Mouse (Mus musculus): ENCODE measurements around the gene Cd81.
A peak's percentile ranks its signal among the peaks of the same experiment; 100 is the strongest.

Cd81 gene

DNA sequence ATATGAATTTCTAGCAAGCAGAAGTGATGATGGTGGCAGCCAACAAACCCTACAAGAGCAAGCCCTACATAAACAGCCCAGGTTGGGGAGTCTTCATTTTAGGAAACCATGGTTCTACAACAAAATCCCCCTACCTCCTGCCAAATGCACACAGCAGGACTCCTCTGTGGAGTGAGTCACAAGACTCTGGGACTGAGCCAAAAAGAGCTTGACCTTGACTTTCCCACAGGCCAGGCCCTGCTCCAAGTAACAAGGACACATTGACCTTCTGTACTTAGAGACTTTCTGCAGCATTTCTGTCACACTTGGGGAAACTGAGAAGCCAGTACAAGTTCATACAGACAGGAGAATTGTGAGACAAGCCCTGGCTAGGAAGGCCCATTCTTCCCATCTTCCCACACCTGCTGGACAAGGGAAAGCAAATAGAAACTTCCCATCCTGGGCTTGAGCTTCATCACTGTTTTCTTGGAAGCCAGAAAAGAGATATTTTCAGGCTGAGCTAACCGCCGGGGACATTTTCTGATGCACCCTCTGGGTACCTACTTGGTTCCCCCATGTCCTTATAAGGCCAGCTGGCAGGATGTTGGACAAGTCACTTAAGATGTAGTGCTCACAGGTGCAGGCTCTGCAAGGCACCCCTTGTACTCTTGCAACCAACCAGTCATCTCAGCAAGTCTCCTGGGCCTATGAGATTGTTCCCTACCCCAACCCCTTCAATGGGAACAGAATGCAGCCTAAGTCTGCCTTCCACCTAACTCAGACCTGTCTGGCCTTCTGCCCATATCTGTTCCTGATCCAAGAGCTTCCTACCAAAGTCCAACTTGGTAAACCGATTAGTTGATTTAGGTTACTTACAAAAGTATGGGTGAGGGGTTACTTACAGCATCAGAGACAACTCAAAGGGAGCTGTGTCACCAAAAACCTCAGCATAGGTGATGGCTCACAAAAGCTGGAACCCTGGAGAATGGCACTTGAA, 2.4 kb upstream of the Cd81 start:
- DNase-seq (ENCODE audit: low spot score), result no peak

DNA sequence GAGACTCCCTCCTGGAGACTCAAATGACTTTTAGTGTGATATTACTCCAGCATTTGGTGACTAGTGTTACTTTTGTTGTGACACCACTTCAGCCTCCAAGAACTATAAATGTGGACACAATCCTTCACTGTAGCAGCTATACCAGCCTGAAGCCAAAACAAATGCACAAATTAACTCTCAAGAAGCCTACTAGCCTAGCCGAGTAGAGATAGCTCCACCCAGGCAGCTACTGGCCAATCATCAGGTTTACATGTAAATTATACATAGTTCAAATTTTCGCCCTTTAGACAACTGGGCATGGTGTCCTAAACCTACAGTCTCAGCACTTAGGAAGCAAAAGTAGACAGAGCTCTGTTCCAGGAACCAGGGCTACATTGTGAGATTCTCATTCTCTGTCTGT, 1.2 kb upstream of the Cd81 start:
- DNase-seq (ENCODE audit: low spot score), result no peak

DNA sequence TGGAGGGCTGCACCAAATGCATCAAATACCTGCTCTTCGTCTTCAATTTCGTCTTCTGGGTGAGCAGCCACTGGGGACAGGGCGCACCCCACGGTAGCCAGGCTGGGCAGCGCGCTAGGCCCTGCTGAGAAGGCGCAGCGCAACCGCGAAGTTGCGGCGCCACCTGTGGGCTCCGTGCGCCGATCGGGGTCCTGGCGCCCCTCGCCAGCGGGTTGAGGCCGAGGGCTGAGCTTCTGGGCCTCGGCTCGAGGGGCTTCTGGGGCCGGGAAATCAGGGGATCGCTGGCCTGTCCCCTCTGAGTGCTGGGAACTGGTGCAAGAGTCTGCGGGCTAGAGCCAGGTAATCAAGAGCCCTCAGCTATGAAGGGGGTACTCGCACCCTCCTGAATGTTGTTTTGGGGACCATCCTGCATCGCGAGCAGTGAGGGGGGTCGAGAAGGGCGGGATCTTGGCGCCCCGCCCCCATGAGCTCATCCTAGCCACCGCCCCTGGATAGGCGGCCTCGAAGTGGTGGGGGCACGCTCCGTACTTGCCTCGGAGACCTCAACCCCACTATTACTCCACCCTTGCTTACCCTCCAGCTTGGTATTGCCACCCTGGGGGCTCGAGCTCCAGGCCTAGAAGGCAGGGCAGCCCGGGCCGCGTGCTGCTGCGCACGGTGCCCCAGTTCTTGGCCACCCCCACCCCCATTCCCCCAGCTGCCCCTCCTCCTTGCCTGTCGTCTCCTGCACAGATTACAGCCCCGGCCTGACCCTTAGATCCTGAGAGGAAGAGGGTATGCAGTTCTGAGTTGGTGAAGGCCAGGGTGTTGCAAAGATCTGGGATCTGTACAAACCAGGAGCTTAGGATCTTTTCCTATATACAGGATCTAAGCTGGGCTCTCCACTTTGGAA, 715 bp downstream of the Cd81 start:
- DNase-seq (ENCODE audit: low spot score), result peak; percentile 57

DNA sequence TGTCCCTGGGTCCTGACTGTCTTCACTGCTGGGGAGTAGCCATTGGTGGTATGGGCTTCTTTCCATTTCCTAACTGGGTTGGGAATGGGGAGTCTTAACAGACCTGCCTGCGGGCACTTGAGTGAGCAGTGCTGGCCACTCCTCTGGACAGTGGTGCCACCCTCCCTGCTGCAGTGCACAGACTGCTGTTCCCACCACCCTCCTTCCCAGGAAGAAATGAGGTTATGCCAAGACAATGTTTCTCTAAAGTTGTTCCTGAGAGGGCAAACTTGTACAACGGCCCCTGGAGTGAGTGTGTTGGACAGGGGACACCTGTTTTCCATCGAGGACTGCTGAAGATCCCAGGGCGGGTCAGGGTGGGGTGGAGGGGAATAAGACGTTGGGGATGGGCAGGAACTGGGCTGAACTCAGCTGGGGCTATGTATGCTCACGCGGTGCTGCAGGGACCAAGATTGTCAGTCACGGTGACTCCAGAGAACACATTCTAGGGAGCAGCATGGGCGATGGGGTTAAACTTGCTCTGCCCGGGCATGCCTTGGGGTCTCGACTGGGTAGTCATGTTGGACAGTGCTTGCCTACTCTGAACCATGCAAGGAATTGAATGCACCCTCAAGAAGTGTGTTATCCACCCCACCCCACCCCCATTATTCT, 1.5 kb downstream of the Cd81 start:
- no peak for DNase-seq (ENCODE audit: low spot score)

DNA sequence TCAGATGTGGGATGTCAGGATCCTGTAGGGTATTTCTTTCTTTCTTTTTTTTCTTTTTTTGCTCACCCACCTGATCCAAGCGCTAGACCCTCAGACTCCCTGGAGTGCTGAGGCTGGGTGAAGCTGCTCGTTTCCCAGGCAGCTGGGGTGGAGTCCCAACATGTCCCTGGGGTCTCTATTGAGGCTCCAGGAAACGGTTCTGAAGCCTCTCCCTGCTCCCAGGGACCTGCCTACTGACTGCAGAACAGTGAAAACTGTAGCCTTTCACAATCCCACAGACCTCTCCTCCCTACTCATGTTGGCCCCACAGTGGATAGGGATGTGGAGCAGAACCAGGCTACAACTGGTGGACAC, 2.0 kb downstream of the Cd81 start:
- no peak for DNase-seq (ENCODE audit: low spot score)

DNA sequence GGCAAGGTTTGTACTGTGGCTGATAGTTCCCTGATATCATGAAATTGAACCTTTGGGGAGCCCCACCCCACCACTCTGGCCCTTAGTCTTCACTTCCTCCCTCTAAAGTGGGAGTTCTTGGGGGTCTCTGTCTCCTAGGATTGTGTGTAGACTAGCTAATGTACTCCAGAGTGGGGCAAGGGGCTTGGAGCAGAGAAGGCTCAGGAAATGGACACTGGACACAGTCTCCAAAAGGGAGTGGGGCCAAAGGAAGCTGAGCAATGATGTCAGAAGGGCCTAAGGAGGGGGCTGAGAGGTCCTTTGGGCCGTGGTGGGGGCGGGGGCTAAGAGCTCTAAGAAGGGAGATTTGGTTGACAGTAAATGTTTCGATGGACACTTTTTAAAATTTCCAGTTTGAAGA, 2.5 kb downstream of the Cd81 start:
- DNase-seq (ENCODE audit: low spot score), result no peak

DNA sequence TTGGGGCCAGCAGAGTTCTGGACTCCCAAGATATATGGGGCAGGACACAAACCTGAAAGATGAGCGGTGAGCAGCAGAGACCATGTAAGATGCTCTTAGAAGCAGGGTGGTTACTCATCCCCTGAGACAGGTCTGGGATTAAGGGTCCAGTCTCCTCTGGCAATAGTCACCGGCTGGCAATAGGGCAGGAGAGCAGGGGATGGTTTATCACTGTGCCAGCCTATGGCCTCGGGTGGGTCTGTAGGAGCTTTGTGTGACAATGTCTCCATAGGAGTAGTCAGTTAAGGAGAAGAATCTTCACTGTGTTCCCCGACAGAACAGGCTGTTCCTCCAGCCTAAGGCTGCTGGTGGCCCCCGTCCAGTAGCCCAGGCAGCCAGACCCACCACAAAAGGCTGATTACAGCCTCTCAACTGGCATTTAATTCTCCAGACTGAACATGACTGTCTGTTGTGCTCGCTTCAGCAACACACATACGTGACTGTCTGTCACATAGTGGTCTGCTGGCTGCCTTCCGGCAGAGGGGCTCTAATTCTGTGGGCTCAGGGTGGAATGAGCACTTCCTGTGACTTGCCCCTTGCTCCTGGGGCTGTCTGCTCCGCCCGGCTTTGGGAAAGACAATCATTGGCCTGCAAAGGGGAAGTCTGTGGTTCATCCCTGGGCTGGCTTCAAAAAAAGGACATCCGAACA, 3.1 kb downstream of the Cd81 start:
- no peak for DNase-seq (ENCODE audit: low spot score)

DNA sequence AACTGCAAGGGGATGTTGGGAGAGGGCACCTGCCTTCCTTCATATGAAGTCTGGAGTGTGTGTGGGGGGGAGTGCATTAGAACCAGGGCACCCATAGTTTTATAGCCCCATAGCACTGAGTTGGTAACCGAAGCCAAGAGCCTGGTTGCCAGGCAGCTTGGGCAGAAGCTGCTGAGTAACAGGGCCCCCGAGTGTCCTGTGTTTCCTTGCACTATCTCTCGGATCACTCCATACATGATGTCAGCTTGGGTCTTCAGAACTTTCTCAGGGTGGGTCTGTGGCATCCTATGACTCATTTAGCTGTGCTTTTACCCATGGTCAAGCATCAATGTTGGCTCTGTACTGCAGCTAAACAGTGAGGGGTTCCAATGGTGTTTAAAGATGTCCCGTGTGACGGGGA, 4.5 kb downstream of the Cd81 start:
- DNase-seq (ENCODE audit: low spot score), result no peak

DNA sequence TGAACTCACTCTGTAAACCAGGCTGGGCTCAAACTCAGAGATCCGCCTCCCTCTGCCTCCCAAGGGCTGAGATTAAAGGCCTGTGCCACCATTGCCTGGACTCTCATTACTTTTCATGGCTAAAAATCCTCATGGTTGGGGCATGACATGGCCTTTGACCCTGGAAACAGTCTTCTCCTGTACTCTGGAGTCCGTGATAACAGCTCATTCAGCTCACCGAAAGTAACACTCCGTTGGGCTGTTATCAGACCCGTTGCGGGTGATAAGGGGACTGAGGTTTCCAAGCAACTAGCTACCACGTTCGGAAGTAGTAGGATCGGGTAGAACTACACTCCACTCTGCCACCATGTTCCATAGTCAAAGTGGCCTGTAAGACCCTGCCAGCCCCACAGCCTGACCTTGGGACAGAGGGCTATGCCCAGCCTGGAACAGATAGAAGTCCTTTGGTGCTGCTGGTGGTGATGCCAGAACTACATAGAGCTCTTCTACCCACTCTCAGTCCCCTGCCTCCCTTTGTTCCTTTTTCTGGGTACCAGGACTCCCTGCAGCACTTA, 5.2 kb downstream of the Cd81 start:
- no peak for DNase-seq (ENCODE audit: low spot score)

DNA sequence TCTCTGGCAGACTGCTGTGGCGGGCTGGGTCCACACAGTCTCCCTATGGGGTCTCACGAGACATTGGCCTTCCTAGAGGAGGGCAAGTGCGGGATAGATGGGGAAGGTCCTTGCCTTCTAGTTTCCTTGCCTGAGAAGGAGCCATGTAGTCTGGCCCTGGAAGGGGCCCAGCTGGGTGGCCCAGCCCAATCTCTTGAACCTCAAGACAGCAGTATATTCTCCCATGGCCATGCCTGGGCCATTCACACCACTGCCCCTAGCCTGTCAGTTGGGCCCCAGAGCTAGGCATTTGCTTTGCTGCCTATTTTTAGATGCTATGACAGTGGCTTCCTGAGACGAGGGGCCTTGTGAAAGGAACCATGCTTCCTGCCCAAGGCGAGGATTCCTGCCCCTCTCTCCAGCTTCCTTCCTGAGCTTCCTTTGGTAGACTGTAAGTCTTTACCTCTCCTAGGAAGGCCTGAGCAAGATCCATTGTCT, 5.7 kb downstream of the Cd81 start:
- DNase-seq (ENCODE audit: low spot score), result no peak

DNA sequence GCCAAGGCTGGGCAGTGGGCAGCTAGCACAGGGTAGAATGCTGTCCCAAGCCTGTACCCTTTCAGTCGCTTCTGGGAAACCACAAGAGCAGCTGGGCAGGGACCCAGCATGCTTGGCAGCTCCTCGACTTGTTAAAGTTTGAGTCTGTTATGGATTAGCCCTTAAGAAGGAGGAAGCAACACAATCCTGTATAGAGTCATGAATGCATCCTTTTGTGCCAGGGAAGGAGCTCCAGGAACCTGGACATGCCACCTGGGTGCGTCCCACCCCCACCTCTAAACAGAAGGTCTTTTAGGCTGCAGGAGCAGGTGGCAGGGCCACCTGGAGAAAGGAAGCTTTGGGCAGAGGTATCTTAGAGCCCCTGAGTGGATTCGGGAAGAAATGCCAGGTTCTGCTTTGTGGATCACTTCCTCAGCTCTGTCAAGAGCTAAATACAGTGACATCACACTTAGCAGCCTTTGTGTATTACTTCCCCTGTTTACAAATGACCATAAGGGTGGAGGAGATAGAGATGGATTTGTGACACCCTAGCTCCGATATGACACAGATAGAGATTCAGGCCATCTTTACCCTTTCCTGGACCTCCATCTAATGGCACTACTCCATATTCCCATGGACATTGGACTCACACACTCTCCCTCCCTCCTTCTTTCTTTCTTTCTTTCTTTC, 6.8 kb downstream of the Cd81 start:
- no peak for DNase-seq (ENCODE audit: low spot score)

DNA sequence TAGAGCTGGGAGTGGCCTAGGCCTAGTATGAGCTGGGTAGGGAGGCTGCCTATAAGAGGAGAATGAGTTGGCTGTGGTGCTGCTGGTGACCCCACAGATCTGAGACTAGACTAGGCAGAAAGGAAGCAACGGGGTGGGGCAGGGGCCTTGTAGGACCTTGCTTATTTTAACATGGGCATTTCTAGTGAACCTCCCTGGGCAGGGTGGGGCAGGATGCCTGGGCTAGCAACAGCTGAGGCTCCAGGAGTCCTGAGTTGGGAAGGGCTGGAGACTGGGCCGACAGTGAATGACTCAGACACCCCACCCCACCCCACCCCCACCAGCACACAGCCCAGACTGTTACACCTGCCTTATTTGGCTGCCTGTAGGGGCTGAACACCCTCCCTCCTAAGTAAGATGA, 10.2 kb downstream of the Cd81 start:
- DNase-seq (ENCODE audit: low spot score), result no peak

DNA sequence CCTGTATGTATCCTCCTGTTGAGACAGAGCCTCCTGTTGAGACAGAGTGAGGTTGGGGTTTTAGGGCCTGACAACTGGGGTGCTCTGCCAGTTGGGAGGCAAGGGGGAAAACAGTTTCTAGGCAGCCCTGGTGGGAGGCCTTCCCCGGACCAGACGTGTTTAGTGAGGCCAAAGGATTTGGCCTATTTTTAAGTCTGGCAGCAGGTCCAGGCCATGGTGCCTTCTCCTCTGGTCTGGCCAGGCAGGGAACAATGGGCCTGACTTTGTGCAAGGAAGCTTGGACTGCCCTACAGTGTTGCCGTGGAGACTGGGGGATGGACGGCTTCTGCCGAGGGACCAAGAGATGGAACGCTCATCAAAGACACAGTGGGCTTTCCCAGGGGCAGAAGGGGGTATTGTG, 11.7 kb downstream of the Cd81 start:
- no peak for DNase-seq (ENCODE audit: low spot score)

DNA sequence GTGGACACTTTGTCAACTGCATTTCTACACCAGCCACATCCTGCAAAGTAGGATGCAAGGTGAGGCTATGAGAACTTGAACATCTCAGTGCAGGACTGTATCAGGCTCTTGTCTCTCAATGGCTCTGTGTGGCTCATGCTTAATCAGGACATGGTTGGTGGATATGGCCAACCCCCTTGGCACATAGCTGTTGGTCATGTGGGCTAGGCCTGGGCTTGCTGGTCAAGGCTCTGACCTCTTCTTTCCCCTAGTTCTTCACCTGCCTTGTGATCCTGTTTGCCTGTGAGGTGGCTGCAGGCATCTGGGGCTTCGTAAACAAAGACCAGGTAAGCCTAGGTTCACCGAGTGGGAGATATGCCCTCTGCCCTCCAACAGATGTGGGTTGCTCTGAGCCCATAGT, 13.2 kb downstream of the Cd81 start:
- DNase-seq (ENCODE audit: low spot score), result no peak

DNA sequence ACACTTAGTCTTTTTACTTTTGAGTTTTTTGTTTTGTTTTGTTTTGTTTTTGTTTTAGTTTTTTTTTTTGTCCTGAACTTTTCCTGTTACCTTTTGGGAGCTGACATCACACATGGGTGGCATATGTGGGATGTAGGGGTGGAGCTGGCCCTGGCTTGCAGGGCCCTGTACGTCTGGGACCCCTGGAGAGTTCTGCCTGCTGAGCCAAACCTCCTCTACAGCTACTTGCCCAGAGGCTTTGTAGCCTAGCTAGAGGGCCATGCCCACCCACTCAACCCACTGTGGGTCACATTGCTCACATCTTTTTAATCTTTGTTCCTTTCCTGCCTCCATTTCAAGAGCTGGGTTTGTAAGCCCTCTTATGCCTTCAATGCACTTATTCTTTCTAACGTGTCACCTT, 14.9 kb downstream of the Cd81 start:
- no peak for DNase-seq (ENCODE audit: low spot score)

DNA sequence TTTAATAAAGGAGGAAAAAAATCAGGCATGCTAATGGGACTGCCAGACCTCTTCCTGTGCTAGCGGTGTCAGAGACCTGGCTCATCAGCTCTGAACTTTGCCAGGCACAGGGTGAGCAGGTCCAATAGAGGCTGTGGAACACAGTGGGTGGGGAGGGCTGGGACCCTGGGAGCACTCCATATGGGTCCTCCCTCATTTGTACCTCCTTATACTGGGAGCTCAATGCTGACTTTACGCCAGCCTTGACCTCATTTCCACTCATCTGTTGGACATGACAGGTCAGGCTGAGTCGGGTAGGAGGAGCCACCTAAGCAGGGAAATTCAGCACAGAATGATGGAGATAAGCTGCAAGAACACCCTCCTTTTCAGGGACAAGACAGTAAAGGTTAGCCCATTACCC, 15.4 kb downstream of the Cd81 start:
- DNase-seq (ENCODE audit: low spot score), result no peak

DNA sequence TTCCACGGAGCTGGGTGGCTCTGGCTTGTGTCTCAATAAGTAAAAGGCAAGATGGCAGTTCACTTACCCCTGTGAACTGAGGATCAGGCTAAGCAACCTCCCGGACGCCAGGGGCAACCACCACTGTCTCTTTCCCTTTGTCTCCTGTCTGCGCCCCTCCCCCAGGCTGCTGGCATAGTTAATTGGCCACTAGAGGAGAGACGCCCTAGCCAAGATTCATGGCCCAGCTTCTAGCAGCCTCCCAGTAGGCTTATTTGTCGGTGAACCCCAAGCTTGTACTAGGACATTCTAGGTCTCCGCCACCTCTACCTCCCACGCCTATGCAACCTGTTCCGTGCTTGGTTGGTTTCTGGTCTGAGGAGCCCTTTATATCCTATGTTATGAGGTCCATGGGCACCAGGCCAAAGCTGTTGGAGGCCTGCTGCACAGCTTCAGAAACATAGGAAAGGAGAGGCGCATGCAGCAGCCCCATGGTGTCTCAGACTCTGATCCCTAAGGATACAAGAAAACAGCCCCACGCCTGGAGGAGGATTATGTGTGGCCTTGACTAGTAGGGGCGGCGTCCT, 15.9 kb downstream of the Cd81 start:
- no peak for DNase-seq (ENCODE audit: low spot score)

DNA sequence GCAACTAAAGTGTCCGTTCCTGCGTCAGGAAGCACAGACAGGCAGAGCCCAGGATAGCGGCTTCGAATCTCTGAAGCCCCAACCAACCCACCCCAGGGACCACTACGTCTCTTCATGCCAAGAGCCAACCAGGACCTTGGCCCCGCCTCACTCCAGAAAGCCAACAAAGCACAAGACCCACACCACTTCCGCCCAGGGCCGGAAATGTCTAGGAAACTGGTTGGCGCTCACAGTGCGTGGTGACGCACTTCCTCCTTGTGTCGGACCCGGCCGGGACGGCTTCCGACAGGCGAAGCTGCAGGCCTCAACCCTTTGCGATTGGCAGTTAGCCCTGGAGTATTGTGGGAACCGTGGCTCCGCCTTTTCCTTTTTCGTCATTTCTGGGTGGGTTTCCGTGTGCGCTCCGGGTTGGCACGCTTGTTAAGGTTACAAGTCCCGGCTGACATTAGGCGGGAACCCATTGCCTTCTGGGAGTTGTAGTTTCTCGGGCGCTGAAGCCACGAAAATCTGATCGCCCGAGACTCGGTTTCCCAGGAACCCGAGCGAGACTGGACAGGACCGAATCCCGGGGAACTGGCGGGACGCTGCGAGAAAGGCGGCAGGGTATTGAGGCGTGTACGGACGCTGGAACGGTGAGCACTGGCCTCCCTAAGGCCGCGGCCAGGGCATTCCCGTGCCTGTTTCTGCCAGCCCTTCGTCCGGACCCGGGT, 16.5 kb downstream of the Cd81 start, which contains the start of gene Tssc4:
Tssc4 (plus strand) TSS at position 368 of the 710 bp plus-strand sequence.
- peak; percentile 94 for DNase-seq (ENCODE audit: low spot score)

DNA sequence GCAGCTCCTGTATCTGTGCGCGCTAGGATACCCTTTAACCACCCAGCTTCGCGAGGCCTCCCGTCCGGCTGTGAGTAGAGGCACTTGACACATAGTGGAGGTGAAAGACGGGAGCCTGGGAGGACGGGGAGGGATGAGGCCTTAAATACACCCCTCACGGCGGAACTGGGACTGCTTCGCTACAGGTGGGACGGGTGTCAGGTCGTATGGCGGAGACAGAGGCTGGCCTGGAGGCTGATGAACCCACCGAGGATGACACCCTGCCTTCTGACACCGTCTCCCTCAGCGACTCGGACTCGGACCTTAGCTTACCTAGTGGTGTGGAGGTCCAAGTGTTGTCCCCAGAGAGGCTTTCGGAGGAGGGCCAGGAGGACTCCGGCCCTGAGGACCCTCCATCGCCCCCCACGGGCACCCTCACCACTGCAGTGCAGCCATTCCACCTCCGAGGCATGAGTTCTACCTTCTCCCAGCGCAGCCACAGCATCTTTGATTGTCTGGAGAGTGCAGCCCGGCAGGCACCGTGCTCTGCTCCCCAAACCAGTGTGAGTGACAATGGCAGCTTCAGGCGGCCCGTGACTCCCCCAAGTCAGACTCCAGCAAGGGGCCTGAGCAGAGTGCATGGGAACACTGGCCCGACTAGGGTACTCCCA, 17.3 kb downstream of the Cd81 start:
- DNase-seq (ENCODE audit: low spot score), result no peak
